Mouse (Mus musculus) spleen, adult 2 months (tissue): Measurements from ENCODE around the gene Dyrk1a.

Experiments
- CTCF ChIP-seq: fragments of 200-500 bp; IDR thresholded peaks from 2 replicates; pipeline ENCODE4 v1.5.1; 2011; ENCODE audit warnings: mild to moderate bottlenecking, inconsistent platforms; ENCODE audit not compliant: insufficient read depth, insufficient read length, insufficient replicate concordance; ENCODE audit errors: extremely low read depth
- POLR2A ChIP-seq: fragments of 200-500 bp; IDR thresholded peaks from 2 replicates; pipeline ENCODE4 v1.6.1; 2011; ENCODE audit warnings: low read depth, low read length, inconsistent platforms

DNA sequence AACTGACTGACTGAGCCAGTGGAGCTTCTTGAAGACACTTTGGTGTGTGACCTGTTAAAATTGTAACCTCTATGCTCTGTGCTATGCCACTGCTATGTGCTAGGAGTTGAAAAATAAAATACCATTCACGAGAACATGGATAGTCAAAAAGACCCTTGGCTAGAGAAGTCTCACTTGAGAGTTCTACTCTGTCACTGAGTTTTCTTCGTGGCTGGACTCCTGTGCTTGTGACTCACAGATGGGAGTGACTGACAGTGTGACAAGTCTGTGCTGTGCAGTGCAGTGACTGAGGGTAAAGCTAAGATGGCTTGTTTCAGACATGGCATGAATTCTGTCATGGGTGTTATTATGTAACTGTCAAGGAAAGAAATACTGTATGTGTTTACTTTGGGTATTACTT, 2.6 kb downstream of the Dyrk1a start:
- no peak for TF ChIP-seq CTCF
- TF ChIP-seq POLR2A = no peak
